Mouse (Mus musculus): ENCODE measurements at regions not wholly inside any gene's neighbourhood (a gene's known extent, or its start where the extent isn't known, plus 50 kb on each side); places are given as distances from the start of the nearest gene placed in this dataset.

DNA sequence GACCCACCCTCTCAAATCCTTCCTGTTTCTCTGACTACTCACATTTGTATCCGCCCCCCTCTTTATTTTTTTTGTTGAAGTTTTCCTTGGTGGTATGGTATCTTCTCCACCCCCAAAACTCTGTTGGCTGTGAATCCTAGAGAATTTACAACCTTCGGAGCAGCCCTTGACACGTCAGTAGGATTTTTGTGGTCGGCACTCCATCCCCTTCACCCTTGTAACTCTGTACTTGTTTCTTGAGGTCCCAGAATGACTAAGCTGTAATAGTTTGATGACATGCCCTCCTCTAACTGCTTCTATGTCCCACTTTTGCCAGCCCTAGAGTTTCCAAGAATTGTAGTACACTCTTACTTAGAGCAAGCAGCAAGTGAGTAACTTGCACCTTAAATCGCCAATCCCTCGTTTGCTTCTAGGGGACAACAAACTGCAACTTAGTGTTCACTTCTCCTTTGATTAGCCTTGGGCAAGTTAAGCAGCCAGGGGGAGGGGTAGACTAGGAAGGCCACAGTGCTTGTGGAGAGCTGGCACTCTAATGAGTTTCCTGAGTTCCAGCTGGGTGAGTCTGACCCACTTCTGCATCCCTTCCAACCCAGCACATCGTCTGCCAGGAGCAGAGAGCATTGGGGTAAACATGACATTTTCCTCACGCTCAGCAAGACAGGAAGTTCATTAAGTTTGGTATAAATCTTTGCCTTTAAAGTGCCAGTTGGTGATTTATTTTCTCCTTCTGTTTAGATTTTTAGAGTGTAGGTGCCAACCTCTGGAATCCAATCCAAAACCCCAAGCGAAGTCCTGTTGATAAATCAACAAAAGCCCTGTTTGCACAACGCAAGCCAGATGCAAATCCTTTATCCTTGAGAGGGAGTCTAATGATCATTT is 118.7 kb downstream of the Foxa2 start:
- peak; percentile 24 for DNase-seq (ENCODE audit: low spot score)

- no peak for DNase-seq (ENCODE audit: low spot score)
These were observed 119.9 kb downstream of the Foxa2 start for GRCm38 (mm10) chr2:147926861-147927260.

- peak; percentile 30 for DNase-seq (ENCODE audit: low spot score)
These were observed 139.4 kb downstream of the Foxa2 start for GRCm38 (mm10) chr2:147907341-147907740.

DNA sequence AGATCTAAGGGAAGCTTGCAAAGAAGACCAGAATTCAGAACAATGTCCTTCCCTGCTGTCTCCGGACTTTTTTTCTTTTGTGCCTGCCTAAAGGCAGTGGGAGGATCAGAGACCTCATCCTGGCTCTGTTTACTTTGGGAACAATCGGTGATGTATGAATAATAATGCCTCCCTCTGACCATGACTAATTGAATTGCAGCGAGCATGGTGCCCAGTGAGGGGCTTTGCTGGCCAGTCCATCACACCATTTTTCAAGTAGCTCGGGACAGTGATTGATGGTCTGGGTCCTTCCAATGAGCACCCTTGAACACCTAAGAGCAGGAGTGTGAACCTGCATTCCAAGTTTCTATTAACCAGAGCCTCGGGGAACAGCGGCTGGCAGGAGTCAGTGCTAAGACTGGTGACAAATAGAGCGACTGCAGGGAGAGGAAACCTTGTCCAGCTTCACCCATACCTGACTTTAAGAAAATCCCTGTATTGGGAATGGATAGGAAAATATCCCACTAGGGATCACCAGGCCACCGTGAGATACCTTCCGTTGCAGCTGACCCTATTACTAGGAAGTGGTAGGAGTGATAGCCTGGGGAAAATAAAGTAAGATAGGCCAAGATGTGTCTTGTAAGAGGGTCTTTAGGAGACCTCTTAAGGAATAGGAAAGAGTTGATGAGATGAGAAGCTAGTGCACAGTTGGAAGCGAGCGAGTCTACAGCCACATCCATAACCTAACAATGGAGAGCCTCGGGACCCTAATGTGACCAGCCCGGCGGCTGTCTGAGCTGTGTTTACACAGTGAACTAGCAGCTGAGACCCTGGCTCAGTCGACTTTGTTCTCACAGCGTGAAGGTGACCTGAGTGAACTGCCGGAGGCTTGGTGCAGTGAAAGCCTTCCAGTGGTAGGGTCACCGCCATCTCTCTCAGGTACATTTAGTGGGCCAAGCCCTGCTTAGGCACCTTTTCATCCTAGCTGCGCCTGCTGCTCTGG is 140.7 kb downstream of the Foxa2 start:
- DNase-seq (ENCODE audit: low spot score): peak; percentile 68

- no peak for DNase-seq (ENCODE audit: low spot score)
These were observed 141.7 kb downstream of the Foxa2 start for GRCm38 (mm10) chr2:147905118-147905517.

GRCm38 (mm10) chr2:147899236-147899635 is 147.5 kb downstream of the Foxa2 start:
- DNase-seq (ENCODE audit: low spot score): no peak

DNA sequence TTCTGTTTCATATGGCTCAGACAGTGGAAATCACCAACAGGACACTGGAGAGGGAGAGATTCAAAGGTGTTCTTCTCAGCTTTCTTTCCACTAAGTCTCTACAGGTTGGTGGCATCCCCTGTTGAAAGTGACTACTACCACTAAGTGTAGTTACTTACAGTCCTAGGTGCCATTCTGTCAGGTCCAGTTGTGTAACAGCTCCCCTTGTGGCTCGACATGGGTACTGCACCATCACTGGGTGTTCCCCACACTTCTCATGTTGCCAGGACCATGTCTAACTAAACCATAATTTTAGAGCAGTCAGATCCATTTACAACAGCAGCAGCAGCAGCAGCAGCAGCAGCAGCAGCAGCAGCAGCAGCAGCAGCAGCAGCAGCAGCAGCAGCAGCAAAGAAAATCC is 151.1 kb downstream of the Foxa2 start:
- peak; percentile 84 for DNase-seq (ENCODE audit: low spot score)

DNA sequence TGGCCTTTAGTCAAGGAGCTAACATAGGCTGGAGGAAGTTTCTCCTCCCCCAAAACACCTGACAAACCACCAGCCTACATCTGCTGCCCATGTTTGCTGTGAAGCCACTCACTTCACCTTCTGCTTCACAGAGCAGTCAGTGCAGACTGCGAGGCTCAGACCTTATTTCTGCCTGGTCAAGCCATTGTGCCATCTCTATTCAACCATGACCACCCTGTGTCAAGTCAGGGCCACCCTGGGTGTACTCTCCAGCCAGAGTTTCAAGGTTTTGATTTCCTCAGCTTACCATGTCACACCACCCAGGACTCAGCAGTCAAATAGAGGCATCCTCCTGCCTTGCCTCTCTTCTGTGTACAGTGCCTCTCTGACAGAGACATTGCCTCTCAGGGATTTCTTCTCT is 152.6 kb downstream of the Foxa2 start:
- DNase-seq (ENCODE audit: low spot score): no peak

DNA sequence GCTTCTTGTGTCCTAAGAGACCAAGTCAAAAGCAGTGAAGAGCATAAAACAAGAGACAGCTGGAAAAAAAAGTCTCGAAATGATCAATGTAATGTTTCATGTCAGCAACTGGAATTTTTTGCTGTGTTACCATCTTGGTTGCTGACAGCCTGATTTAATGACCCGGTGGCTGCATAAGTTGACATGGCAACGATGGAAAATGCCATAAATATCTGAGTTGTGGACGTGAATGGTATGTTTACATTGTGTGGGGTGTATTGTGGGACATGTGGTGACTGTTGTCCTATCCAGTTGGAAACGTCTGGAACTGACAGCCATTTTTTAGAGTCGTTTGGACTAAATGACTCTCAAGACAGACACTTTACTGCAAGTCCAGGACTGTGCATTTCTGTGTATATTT is 160.6 kb downstream of the Foxa2 start:
- peak; percentile 14 for DNase-seq (ENCODE audit: low spot score)

GRCm38 (mm10) chr2:147877907-147878306 is 168.9 kb downstream of the Foxa2 start:
- no peak for DNase-seq (ENCODE audit: low spot score)

GRCm38 (mm10) chr2:147877543-147877904 is 169.2 kb downstream of the Foxa2 start:
- DNase-seq (ENCODE audit: low spot score): no peak

DNA sequence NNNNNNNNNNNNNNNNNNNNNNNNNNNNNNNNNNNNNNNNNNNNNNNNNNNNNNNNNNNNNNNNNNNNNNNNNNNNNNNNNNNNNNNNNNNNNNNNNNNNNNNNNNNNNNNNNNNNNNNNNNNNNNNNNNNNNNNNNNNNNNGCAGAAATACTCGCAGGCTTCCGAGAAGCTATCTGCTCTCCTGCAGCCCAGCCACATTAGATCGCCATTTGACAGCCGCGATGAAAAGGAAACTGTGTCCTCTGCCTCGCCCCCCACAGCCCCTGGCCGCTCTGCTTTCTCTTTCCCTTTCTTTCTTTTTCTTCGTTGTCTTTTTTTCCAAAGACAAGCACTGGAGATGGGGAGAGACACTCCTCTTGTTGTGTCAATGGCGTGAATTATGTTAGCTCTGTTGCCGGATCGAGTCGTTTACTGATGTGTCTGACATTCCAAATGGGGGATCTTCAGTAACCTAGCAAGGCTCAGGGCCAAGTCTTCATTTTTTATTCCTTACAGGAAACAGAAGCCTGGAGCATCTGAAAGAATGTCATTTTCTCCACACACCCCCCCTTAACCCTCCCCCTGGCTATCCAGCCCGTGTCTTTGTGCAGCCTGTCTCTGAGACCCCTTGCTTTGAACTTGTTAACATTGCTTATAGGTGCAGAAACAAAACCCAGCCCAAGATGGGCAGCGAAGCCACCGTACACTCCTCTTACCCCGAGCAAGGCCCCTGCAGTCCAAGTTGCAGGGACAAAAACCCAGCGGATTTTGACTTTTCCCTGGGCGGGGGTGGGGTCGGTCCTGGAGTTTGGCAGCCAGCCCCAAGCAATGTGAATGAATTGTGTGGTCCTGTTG is 169.8 kb downstream of the Foxa2 start:
- DNase-seq (ENCODE audit: low spot score): peak; percentile 58

GRCm38 (mm10) chr2:147872972-147873371 is 173.8 kb downstream of the Foxa2 start:
- DNase-seq (ENCODE audit: low spot score): no peak

DNA sequence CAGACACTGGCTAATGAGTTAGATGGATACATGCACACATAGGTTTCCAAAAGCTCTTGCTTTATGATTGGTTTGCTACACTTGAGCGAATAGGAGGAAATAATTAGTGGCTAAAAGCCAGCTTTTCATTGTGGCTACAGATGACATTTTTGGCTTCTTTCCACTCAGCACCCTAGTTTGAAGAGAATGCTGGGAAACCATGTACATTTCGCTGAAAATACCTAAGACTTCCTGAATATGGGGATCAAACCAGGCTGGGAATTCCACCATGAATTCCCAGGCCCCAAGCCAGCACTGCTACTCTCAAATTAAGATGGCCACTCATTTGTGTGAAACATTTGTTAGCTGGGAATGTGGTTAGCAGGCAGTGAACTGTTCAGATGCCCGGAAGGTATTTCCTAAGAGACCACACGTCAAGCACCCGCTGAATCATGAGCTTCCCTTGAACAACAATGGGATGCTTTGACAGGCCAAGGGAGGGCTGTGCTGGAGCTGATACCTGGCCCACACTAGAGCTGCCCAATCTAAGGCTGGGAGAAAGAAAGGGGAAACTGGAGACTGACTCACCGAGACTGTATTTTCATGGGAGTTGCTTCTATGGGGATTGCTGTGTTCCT is 195.5 kb downstream of the Foxa2 start:
- no peak for DNase-seq (ENCODE audit: low spot score)

- peak; percentile 80 for DNase-seq (ENCODE audit: low spot score)
These were observed 199.6 kb downstream of the Foxa2 start for GRCm38 (mm10) chr2:147846968-147847749.

DNA sequence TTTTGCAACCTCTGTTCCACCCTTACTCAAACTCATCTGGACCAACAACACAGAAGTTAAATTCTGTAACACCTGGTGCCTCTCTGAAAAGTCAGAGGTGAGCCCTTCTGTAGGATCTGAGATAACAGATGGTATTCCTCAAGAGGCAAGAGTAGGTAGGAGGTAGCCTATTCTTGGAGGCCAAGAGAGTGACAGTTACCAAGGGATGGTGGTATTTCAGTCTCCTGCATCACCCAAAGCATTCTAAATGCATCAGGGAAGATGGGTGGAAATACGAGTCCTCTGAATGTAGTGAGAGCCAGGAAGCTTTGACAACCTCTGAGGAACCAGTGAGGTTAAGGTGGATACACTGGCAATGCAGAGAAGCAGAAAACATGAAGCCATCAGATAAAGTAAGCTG is 201.5 kb downstream of the Foxa2 start:
- no peak for DNase-seq (ENCODE audit: low spot score)

DNA sequence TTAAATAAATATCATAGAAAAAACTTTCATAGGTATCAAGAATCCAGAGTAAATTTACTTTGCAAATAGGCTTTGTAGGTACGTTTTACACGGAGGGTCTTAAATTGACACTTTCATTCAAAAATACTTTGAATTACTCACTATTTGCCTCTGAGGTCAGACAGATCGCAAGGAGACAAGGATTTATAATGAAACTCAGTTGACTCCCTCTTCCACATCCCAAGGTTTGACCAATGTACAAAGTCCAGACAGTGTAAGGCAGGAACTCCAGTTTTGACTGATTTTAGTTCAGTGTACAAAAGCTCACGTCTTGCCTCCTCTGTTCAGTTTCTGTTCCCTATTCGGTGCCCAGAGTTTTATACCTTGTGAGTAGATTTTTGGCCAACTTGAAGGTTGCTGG is 205.8 kb downstream of the Foxa2 start:
- no peak for DNase-seq (ENCODE audit: low spot score)

GRCm38 (mm10) chr2:147838613-147839012 is 208.2 kb downstream of the Foxa2 start:
- DNase-seq (ENCODE audit: low spot score): no peak

GRCm38 (mm10) chr2:147830551-147830950 is 216.2 kb downstream of the Foxa2 start:
- peak; percentile 76 for DNase-seq (ENCODE audit: low spot score)

DNA sequence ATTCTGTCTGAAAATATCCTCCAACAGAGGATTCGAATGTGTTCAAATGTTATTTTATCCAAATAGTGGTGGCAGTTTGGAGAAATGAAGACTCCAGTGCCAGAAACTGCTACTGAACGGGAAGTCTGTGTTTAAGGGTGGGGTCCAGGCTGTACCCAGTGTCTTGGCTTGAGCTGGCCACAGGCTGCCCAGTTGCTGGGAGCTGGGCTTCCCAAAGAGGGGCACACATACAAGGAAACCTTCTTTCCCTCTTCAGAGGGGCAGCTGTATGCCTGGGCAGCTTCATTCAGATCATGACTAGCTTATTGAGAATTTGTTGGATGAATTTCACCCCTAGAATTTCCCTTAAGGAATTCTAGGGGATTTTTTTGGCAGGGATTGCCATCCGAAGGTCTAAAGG is 229.8 kb downstream of the Foxa2 start:
- no peak for DNase-seq (ENCODE audit: low spot score)

DNA sequence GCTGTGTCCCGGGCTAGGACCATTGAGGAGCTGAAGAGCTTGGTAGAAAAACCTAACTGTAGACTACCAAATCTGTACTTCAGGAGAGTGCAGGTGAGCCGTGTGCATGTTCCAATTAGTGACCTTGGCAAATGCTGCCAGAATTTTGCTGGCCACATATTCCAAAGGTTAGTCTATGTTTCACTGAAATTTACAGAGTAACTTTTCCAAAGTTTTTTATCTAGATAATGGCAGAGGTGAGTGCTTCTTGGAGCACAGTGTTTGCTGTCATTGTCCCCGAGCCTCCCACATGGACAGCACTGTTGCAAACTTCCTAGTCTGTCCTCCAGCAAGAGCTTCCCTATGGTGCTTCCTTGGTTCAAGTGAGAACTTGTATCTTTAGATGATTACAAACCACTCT is 232.5 kb downstream of the Foxa2 start:
- no peak for DNase-seq (ENCODE audit: low spot score)
